Mouse (Mus musculus) left cerebral cortex, adult 2 months (tissue): ENCODE measurements around the gene Anks1b. TPM values are rescaled to one million over a fixed set of nuclear protein-coding genes. Genes with fewer than 3 reads are reported as not detected.
A peak's percentile ranks its signal among the peaks of the same experiment; 100 is the strongest.

Source experiments
- DNase-seq, 2 experiments: peaks; one replicate each; pipeline ENCODE4 v3.0.0; 2021 to 2022; ENCODE audit warnings: low spot score in 2 of 2, mixed read lengths in 1 of 2; ENCODE audit errors: extremely low spot score in 1 of 2
- H3K27ac ChIP-seq: fragments of 200-600 bp; 2 replicates; pipeline ENCODE4 v1.8.1; 2022
- H3K4me3 ChIP-seq: fragments of 200-600 bp; 2 replicates; pipeline ENCODE4 v1.8.1; 2022
- CTCF ChIP-seq: fragments of 200-600 bp; IDR thresholded peaks from 2 replicates; pipeline ENCODE4 v1.8.1; 2022; ENCODE audit warnings: antibody characterized with exemption, mild to moderate bottlenecking, moderate library complexity
- intact Hi-C: fragments of 180-260 bp; cut with DNase I; formaldehyde crosslinking; loops from one replicate; pipeline ENCODE4 v1.15.1; 2025
- total RNA-seq, 2 experiments: library from RNA; stranded (reverse); gene quantifications; 2 replicates each; pipeline ENCODE4 v1.2.3; 2021

The Anks1b gene
- total RNA-seq, 2 experiments from 2014 or later: 472 to 474 TPM

DNA sequence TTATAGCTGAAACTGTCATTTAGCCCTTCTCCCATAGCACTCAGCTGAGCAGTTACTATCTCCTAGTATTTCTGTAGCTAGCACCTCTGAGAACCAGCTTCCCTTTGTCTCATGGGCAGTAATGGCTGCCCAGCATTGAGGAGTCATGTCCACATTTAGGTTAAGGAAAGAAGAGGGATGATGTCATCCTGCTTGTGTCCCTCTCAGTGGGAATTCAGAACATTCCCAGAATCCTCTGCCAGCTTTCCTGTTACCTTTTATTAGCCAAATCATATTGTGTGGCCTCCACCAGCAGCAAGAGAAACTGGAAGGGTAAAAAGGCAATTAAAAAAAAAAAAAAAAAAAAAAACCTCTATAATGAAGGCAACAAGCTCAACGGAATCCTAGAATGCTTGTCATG is 851.6 kb downstream of the Anks1b start:
- DNase-seq: no peak
- peak overlapping the region; percentile 92 for H3K27ac ChIP-seq
- intact Hi-C loops: loop anchor here (5.0 kb wide), 2 partner anchors 107 to 242 kb away; no protein-coding TSS in a partner anchor

GRCm38 (mm10) chr10:90728401-90729358 is 855.4 kb downstream of the Anks1b start:
- intact Hi-C loops: loop anchor here (1.0 to 5.0 kb wide), 2 partner anchors 104 to 306 kb away; no protein-coding TSS in a partner anchor
- H3K27ac ChIP-seq: peak overlapping the region; percentile 65
- TF ChIP-seq CTCF: peak; percentile 68
- DNase-seq: peak; percentile 73 to 77
- peak overlapping the region; percentile 28; the same call in 1 of the 2 replicates for H3K4me3 ChIP-seq

More for the DNA sequence above, 851.6 kb downstream of the Anks1b start:
- no peak for TF ChIP-seq CTCF
- no peak overlapping the region for H3K4me3 ChIP-seq

- DNase-seq: no peak
- intact Hi-C loops: loop anchor here (1.0 to 5.0 kb wide), 2 partner anchors 103 to 305 kb away; no protein-coding TSS in a partner anchor
- Histone ChIP-seq H3K27ac (peak overlapping the region; percentile 38), H3K4me3 (no peak overlapping the region)
- no peak for TF ChIP-seq CTCF
These were observed 856.2 kb downstream of the Anks1b start for GRCm38 (mm10) chr10:90729527-90729926.

DNA sequence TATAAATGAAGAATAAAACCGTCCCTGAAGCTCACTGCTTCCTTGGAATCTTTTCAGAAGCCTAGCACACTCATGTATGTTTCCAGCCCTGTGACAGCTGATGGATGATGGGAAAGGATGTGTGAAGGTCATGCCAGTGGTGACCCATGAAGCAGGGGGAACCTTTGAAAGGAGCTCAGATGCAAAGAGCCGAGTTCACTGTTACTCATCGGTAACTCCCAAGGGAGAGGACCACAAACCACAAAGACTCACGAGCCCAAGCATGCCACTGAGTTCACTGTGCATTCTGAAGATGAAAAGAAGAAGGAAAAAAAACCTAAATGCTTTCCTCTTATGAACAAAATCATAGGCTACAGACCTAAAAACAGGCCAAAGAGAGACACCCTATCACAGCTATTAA is 859.5 kb downstream of the Anks1b start:
- Histone ChIP-seq H3K4me3 (no peak overlapping the region), H3K27ac (no peak overlapping the region)
- no peak for TF ChIP-seq CTCF
- intact Hi-C loops: loop anchor here (1.0 to 5.0 kb wide), 2 partner anchors 301 to 409 kb away; no protein-coding TSS in a partner anchor
- no peak for DNase-seq

DNA sequence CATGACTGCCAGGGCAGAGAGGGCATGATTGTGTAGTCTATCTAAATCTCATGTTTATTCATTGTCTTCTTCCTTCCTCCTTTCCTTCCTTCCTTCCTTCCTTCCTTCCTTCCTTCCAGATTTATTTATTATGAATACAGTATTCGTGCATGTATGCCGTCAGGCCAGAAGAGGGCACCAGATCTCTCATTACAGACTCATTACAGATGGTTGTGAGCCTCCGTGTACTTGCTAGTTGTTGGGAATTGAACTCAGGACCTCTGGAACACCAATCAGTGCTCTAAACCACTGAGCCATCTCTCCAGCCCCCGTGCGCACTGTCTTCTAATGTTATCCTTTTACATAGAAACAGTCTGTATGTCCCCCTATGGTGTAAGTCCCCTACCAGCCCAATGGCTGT is 860.3 kb downstream of the Anks1b start:
- H3K4me3 ChIP-seq: no peak overlapping the region
- intact Hi-C loops: loop anchor here (1.0 to 5.0 kb wide), 2 partner anchors 301 to 409 kb away; no protein-coding TSS in a partner anchor
- no peak for DNase-seq
- peak; percentile 66 for TF ChIP-seq CTCF
- H3K27ac ChIP-seq: no peak overlapping the region

DNA sequence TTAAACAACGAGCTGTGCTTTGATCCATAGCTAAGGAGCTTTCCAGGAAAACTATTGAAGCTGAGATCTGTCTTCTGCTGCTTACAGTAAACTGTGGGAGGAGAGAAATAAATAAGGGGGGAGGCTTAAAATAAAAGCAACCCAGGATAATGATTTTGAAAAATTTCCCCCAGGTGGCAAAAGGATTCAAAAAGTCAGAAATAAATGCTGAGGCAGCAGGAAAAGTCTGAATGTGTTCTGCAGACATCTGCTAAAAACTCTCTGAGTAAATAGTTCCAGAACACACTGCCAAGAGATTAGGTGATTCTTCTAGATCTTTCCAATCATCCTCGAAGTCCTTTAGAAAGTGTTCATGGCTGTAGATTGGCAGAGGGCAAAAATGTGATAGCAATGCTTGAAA is 865.2 kb downstream of the Anks1b start:
- no peak for TF ChIP-seq CTCF
- Histone ChIP-seq H3K27ac (no peak overlapping the region), H3K4me3 (no peak overlapping the region)
- intact Hi-C loops: no loop called here
- no peak for DNase-seq

- no peak overlapping the region; the same call in 1 of the 2 replicates for H3K27ac ChIP-seq
- H3K4me3 ChIP-seq: no peak overlapping the region
- DNase-seq: no peak
- TF ChIP-seq CTCF: peak; percentile 5
- intact Hi-C loops: no loop called here
These were observed 867.6 kb downstream of the Anks1b start for GRCm38 (mm10) chr10:90740956-90741355.

- Histone ChIP-seq H3K27ac (peak overlapping the region; percentile 54), H3K4me3 (no peak overlapping the region)
- DNase-seq: no peak
- intact Hi-C loops: loop anchor here (2.0 to 5.0 kb wide), 2 partner anchors 77 to 120 kb away; no protein-coding TSS in a partner anchor
- no peak for TF ChIP-seq CTCF
These were observed 878.6 kb downstream of the Anks1b start for GRCm38 (mm10) chr10:90751889-90752288.

GRCm38 (mm10) chr10:90753106-90753505 is 879.8 kb downstream of the Anks1b start:
- DNase-seq: peak; percentile 59 to 65
- Histone ChIP-seq H3K27ac (peak overlapping the region; percentile 77), H3K4me3 (no peak overlapping the region)
- intact Hi-C loops: loop anchor here (2.0 to 5.0 kb wide), 2 partner anchors 76 to 119 kb away; no protein-coding TSS in a partner anchor
- peak; percentile 7; the same call in 1 of the 2 replicates for TF ChIP-seq CTCF

DNA sequence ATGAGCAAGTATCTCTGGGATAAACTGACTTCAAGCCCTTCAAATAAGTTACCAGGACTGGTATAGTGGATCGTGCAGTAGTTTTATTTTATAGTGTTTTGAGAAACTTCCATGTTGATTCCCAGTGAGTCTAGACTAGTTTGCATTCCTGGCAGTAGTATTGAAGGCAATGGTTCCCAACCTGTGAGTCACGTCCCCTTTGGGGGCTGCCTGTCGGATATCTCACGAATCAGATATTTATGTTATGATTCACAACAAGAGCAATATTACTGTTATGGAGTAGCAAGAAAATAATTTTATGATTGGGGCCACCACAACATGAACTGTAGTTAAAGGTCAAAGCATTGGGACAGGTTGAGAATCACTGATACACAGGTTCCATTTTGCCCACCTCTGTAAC is 884.5 kb downstream of the Anks1b start:
- TF ChIP-seq CTCF: no peak
- intact Hi-C loops: no loop called here
- DNase-seq: no peak
- Histone ChIP-seq H3K4me3 (no peak overlapping the region), H3K27ac (no peak overlapping the region)

DNA sequence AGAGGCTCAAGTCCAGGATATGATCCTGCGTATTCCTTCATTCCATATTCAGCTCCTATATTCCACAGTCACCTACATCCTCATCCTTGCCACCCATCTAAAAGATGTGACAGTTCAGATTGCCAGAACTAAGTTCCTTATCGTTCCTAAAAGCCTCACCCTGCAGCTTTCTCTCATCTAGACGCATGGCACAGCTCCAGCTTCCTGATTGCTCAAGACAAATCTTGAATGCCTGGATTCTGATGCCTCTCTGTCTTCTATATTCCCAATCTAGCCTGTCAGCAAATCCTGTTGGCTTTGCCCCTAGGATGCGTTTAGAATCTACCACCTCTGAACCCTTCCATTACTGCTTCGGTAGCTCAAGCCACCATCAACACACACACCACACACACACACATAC is 886.6 kb downstream of the Anks1b start:
- H3K4me3 ChIP-seq: no peak overlapping the region
- no peak overlapping the region for H3K27ac ChIP-seq
- DNase-seq: no peak
- TF ChIP-seq CTCF: no peak
- intact Hi-C loops: no loop called here

DNA sequence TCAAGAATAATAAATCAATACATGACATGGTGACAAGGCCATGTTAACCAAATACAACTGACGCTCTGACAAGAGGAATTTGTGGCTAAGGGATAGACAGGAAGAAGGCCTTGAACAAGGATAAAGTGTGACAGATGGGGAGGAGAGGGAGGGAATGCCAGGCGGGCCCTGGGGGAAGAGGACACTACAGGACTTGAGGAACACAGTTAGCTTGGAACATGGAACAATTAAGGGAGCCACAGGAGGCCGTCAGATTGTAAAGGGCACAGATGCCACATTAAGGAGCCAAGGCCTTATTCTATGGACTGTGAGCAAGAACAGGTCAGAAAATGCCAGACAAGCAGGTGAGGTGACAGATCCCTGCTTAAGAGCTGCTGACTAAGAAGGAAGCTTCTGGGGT is 893.0 kb downstream of the Anks1b start:
- Histone ChIP-seq H3K27ac (no peak overlapping the region), H3K4me3 (no peak overlapping the region)
- TF ChIP-seq CTCF: no peak
- no peak for DNase-seq
- intact Hi-C loops: no loop called here
